Mouse (Mus musculus): ENCODE results near the gene Klk4.

The Klk4 gene

DNA sequence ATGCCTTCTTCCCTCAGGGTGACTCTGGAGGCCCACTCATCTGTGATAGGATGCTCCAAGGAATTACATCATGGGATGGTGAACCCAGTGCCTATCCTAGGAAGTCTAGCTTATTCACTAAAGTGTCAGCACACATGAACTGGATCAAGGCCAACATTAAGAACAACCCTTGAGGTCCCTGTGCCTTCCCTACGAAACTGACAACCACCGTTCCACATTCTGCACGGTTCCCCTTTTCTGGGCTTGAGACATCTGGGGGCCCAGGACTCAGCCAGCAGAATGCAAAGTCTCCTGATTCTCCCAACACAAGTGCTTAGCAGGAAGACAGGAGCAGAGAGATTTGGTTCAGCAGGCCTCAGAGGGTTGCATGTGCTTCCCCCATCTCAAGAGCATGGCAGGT lies 39.6 kb downstream of the Klk4 start:
- DNase-seq, result no peak

GRCm38 (mm10) chr7:43921087-43921486 lies 40.1 kb downstream of the Klk4 start:
- no peak for DNase-seq

DNA sequence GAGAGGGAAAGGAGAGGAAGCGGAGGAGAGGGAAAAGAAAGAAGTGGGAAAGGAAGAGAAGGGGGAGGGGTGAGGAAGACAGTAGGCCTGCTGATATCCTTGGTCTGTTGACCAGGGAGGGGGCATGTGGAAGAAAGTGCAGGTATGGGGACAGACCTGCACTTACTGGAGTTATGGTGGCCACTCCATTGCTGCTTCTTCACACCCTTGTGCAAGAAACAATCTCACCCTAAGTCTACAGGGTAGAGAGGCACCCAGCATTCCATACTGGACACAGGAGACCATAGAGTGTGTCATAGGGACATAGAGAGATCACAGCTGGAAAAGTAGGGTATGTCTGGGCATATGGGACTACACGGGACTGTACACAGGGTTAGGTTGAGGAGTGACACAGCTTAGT lies 41.0 kb downstream of the Klk4 start:
- no peak for DNase-seq

DNA sequence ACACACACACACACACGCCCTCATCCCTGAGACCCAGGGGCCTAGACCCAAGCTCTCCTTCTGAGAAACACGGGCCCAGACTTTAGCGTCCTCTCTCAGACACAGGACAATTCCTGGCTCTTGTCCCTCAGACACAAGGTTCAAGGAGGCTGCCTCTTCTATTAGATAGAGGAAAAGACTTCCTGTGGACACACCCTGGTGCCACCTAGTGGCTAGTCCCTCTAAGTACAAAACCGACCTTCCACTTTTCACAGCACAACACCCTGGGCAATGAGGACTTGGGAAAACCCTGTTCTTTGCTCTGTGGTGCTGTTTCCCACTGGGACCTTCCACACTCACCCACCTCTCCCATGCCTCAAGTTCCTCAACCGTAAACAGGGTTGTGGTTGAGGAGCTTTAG lies 45.0 kb downstream of the Klk4 start:
- no peak for DNase-seq

GRCm38 (mm10) chr7:43928521-43928920 lies 47.6 kb downstream of the Klk4 start:
- DNase-seq, result no peak

GRCm38 (mm10) chr7:43932337-43932736 lies 51.4 kb downstream of the Klk4 start:
- DNase-seq, result no peak

- no peak for DNase-seq
These were observed 52.5 kb downstream of the Klk4 start, which contains the start of gene Klk15 for GRCm38 (mm10) chr7:43933440-43933839. Klk15 (plus strand) TSS chr7:43933740.

DNA sequence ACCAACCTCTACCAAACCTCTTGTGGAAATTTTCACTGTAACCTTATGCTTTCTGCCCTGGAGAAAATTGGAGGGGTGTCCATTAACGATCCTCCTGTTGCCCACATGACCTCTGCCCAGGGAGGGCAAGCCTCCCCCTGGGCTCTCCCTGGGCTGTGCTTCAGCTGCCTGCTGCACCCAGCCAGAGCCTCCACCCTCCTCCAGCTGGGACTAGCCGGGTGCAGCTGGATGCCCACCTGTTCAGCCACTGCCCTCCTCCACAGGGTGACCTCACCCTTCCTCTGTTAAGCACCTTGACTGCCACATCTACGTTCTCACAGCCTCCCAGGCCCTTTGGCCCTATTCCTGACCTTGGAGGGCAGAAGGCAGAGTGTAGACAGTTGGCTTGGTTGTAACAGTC lies 53.8 kb downstream of the Klk4 start:
- no peak for DNase-seq
